Comparison of ENCODE assay signal across 20 mouse cellular contexts in the genomic region with DNA sequence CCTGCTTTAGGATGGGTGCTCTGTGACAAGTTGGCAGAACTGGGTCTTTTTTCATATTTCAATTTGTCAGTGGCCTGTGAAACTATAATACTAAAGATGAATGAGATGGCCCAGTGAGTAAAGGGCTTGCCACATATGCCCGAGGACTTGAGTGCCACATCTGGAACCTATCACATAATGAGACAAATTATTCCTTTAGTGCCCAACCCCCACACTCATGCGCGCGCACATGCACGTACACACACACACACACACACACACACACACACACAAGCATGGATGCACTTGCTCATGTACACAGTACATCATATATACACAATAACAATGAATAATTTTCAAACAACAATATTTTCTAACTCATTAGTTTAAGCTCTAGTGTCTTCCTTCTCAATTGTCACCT.
A peak's percentile ranks its signal among the peaks of the same experiment; 100 is the strongest.
DNase-seq lines count a peak whose midpoint lies in the region; TF ChIP-seq lines count a peak whose summit lies in the region.
"Had no signal": no experiment of that assay in that cellular context is flagged by ENCODE, and none has a peak within 500 bp of the region (broad histone marks: within the 10 kb centered on the region; RNA-seq: fewer than 3 reads in every experiment).

No protein-coding gene starts in this region.

- no peaks in the 10 kb centered on the region for H3K27me3 ChIP-seq in cerebellum, adult 2 months (ENCODE audit: control insufficient read depth, insufficient read depth, low read length)
- H3K27me3 ChIP-seq: forebrain, embryonic 13.5 days; intestine, embryonic 15.5 days had no signal

- TF ChIP-seq POLR2A in cerebellum, adult 2 months (IDR thresholded peaks at IDR 0.05; ENCODE audit: borderline replicate concordance, insufficient read depth, low read length): no peak

- WGBS in cerebellum, adult 2 months: 75% methylated on average over 5 of the region's 5 CpGs

- peak in 1 of 2 experiments; percentile 23 for DNase-seq in cerebellum, adult 2 months
- no peak for DNase-seq in cerebellum, postnatal 4 days (ENCODE audit: low spot score in 2 of 2)
- peak; percentile 8 for DNase-seq in embryo, embryonic 10 days (ENCODE audit: low spot score)
- DNase-seq in embryo, embryonic 9.5 days (ENCODE audit: extremely low spot score): no peak
- DNase-seq in embryo, embryonic 10.5 days (ENCODE audit: low spot score): peak; percentile 14
- DNase-seq in forelimb bud, embryonic 11.5 days (ENCODE audit: low read depth, low spot score): peak; percentile 34
- no peak for DNase-seq in thymus, postnatal 36 days
- DNase-seq in B cell, adult 2 months: no peak
- DNase-seq: adrenal gland, adult 2 months; adrenal gland, postnatal 25 days; forebrain, postnatal 0 days; gastrocnemius, postnatal 36 days; heart, adult 11 months; heart, postnatal 10 days; heart, postnatal 4 days; kidney, adult 18-20 months had no signal

- peaks cover 7% of the 10 kb centered on the region for H3K4me1 ChIP-seq in cerebellum, adult 2 months (ENCODE audit: control insufficient read depth, insufficient read depth, low read length)
- H3K4me1 ChIP-seq: forebrain, embryonic 13.5 days; heart, embryonic 10.5 days; intestine, embryonic 15.5 days had no signal

- TF ChIP-seq CTCF in cerebellum, adult 2 months (IDR thresholded peaks at IDR 0.05; ENCODE audit: borderline replicate concordance, insufficient read depth, low read depth, low read length): no peak

- H3K27ac ChIP-seq in cerebellum, adult 2 months (ENCODE audit: insufficient read depth, low read length): peak overlapping the region; percentile 93
- H3K27ac ChIP-seq: forebrain, embryonic 13.5 days; heart, embryonic 10.5 days; hindbrain, embryonic 14.5 days; intestine, embryonic 15.5 days had no signal

- H3K4me3 ChIP-seq in cerebellum, adult 2 months (replicated peaks; ENCODE audit: insufficient read depth, low read depth, low read length): no peak overlapping the region
- H3K4me3 ChIP-seq: forebrain, embryonic 13.5 days; heart, embryonic 10.5 days; intestine, embryonic 15.5 days had no signal

Comparison
In these comparisons a context has a peak if more than half of its experiments do, and no peak if none do; other contexts are left out.
1. DNase-seq: peak in embryo, embryonic 10 days (single experiment), embryo, embryonic 10.5 days (single experiment) and forelimb bud, embryonic 11.5 days (single experiment); none in cerebellum, postnatal 4 days (0 of 2), embryo, embryonic 9.5 days (single experiment), thymus, postnatal 36 days (0 of 2) and B cell, adult 2 months (0 of 2).